Mouse (Mus musculus) ES-Bruce4 (cell line): Measurements from ENCODE around the gene 1700001P01Rik. TPM values are rescaled to one million over a fixed set of nuclear protein-coding genes. Genes with fewer than 3 reads are reported as not detected.

ENCODE experiments used
- H3K27ac ChIP-seq: 2 replicates; pipeline ENCODE4 v1.5.1; 2012; ENCODE audit warnings: low read length, inconsistent platforms; ENCODE audit not compliant: insufficient read depth
- H3K27me3 ChIP-seq: 2 replicates; pipeline ENCODE4 v1.6.1; 2012; ENCODE audit warnings: mild to moderate bottlenecking, low read length, inconsistent platforms; ENCODE audit not compliant: control insufficient read depth, poor library complexity, insufficient read depth, severe bottlenecking
- H3K36me3 ChIP-seq: 2 replicates; pipeline ENCODE4 v1.6.1; 2012; ENCODE audit warnings: inconsistent platforms, mild to moderate bottlenecking, low read length, moderate library complexity; ENCODE audit not compliant: control insufficient read depth, poor library complexity, insufficient read depth, severe bottlenecking
- H3K4me1 ChIP-seq: one replicate; pipeline ENCODE4 v1.8.1; 2011; ENCODE audit warnings: low read length; ENCODE audit not compliant: control insufficient read depth, insufficient read depth
- H3K4me3 ChIP-seq: 2 replicates; pipeline ENCODE4 v1.5.1; 2011; ENCODE audit warnings: low read depth, mild to moderate bottlenecking, low read length
- H3K9ac ChIP-seq: 2 replicates; pipeline ENCODE4 v1.6.1; 2012; ENCODE audit warnings: low read depth, mild to moderate bottlenecking, inconsistent platforms; ENCODE audit not compliant: poor library complexity, severe bottlenecking
- H3K9me3 ChIP-seq: replicated peaks from 2 replicates; pipeline ENCODE4 v1.6.1; 2012; ENCODE audit warnings: mild to moderate bottlenecking, low read length, inconsistent platforms; ENCODE audit not compliant: control insufficient read depth, poor library complexity, insufficient read depth, severe bottlenecking
- CTCF ChIP-seq: IDR thresholded peaks from one replicate; pipeline ENCODE4 v1.8.1; 2011; ENCODE audit warnings: low read depth, low read length
- EP300 ChIP-seq: IDR thresholded peaks from 2 replicates; pipeline ENCODE4 v1.6.1; 2011; ENCODE audit warnings: low read depth, low read length; ENCODE audit not compliant: insufficient read depth
- POLR2A ChIP-seq: IDR thresholded peaks from one replicate; pipeline ENCODE4 v1.8.1; 2011; ENCODE audit warnings: low read length; ENCODE audit not compliant: insufficient read depth
- polyA plus RNA-seq: library from polyadenylated mRNA; stranded (reverse); fragments of >200 nt; gene quantifications from 2 replicates; pipeline ENCODE4 v1.2.4, GENCODE M21; 2011; ENCODE audit warnings: low read depth; ENCODE audit not compliant: missing spikeins, insufficient read depth, insufficient read length

The 1700001P01Rik gene
- polyA plus RNA-seq, 1 experiment = 0.99 TPM

GRCm38 (mm10) chr11:97758125-97758524, 17.6 kb downstream of the 1700001P01Rik start:
- no peaks in the 10 kb centered on the region for H3K9me3 ChIP-seq
- TF ChIP-seq POLR2A (no peak), CTCF (no peak), EP300 (no peak)

GRCm38 (mm10) chr11:97753277-97753676, 22.4 kb downstream of the 1700001P01Rik start:
- Histone ChIP-seq H3K9me3 (no peaks in the 10 kb centered on the region), H3K27ac (no peak overlapping the region), H3K27me3 (no peaks in the 10 kb centered on the region), H3K9ac (no peak overlapping the region), H3K4me3 (no peak overlapping the region), H3K4me1 (no peaks in the 10 kb centered on the region), H3K36me3 (peaks cover 40% of the 10 kb centered on the region)
- TF ChIP-seq EP300 (no peak), CTCF (no peak), POLR2A (no peak)

More at GRCm38 (mm10) chr11:97758125-97758524, 17.6 kb downstream of the 1700001P01Rik start:
- Histone ChIP-seq H3K27ac (no peak overlapping the region), H3K9ac (no peak overlapping the region), H3K4me3 (no peak overlapping the region), H3K4me1 (no peaks in the 10 kb centered on the region), H3K36me3 (peaks cover 23% of the 10 kb centered on the region), H3K27me3 (no peaks in the 10 kb centered on the region)

GRCm38 (mm10) chr11:97748496-97748895, 27.2 kb downstream of the 1700001P01Rik start:
- Histone ChIP-seq H3K4me3 (no peak overlapping the region), H3K27me3 (no peaks in the 10 kb centered on the region), H3K4me1 (no peaks in the 10 kb centered on the region), H3K36me3 (peaks cover 33% of the 10 kb centered on the region), H3K9ac (no peak overlapping the region), H3K9me3 (no peaks in the 10 kb centered on the region), H3K27ac (no peak overlapping the region)
- TF ChIP-seq EP300 (no peak), CTCF (no peak), POLR2A (no peak)

- Histone ChIP-seq H3K4me3 (no peak overlapping the region), H3K9me3 (no peaks in the 10 kb centered on the region), H3K4me1 (no peaks in the 10 kb centered on the region), H3K36me3 (peaks cover 26% of the 10 kb centered on the region), H3K27me3 (no peaks in the 10 kb centered on the region), H3K27ac (no peak overlapping the region), H3K9ac (no peak overlapping the region)
- TF ChIP-seq EP300 (no peak), CTCF (no peak), POLR2A (no peak)
Observed at GRCm38 (mm10) chr11:97747773-97748172, 27.9 kb downstream of the 1700001P01Rik start.

- peak overlapping the region; percentile 20; the same call in 1 of the 2 replicates for H3K4me3 ChIP-seq
- H3K9ac ChIP-seq = peak overlapping the region; percentile 96; the same call in 1 of the 2 replicates
- peaks cover 10% of the 10 kb centered on the region for H3K36me3 ChIP-seq
- TF ChIP-seq CTCF (no peak), POLR2A (no peak), EP300 (no peak)
- no peaks in the 10 kb centered on the region for H3K9me3 ChIP-seq
- H3K27me3 ChIP-seq = no peaks in the 10 kb centered on the region
- peaks cover 3% of the 10 kb centered on the region for H3K4me1 ChIP-seq
- no peak overlapping the region for H3K27ac ChIP-seq
Observed at GRCm38 (mm10) chr11:97745331-97745721, 30.4 kb downstream of the 1700001P01Rik start.

- peaks cover 3% of the 10 kb centered on the region for H3K4me1 ChIP-seq
- peaks cover 10% of the 10 kb centered on the region for H3K36me3 ChIP-seq
- no peaks in the 10 kb centered on the region for H3K27me3 ChIP-seq
- peak overlapping the region; percentile 98 for H3K4me3 ChIP-seq
- H3K9me3 ChIP-seq = no peaks in the 10 kb centered on the region
- peak overlapping the region; percentile 76 for H3K27ac ChIP-seq
- peak overlapping the region; percentile 96 for H3K9ac ChIP-seq
- TF ChIP-seq POLR2A (no peak), EP300 (no peak), CTCF (no peak)
Observed at GRCm38 (mm10) chr11:97744718-97745330, 30.9 kb downstream of the 1700001P01Rik start.
